Mouse (Mus musculus) midbrain, embryonic 14.5 days (tissue): ENCODE measurements at regions not wholly inside any gene's neighbourhood (a gene's known extent, or its start where the extent isn't known, plus 50 kb on each side); places are given as distances from the start of the nearest gene placed in this dataset.

Experiments
- ATAC-seq: fragments of 200-750 bp; cut with Nextera tagmentation; 2 replicates; pipeline ENCODE4 v1.8.0; 2017; ENCODE audit warnings: moderate number of reproducible peaks, moderate library complexity; ENCODE audit not compliant: low FRiP score, low TSS enrichment
- DNase-seq: peaks from one replicate; pipeline ENCODE4 v3.0.0-alpha.2; 2015
- H3K27ac ChIP-seq: fragments of 300-500 bp; sonication (generic); replicated peaks from 2 replicates; pipeline ENCODE4 v1.5.1; 2014; ENCODE audit warnings: mild to moderate bottlenecking, low read depth, low read length, moderate library complexity
- H3K27me3 ChIP-seq: fragments of 300-500 bp; sonication (generic); 2 replicates; pipeline ENCODE4 v1.6.1; 2014; ENCODE audit warnings: low read length, control low read depth, mixed read lengths; ENCODE audit not compliant: control insufficient read depth, insufficient read depth
- H3K36me3 ChIP-seq: fragments of 300-500 bp; sonication (generic); 2 replicates; pipeline ENCODE4 v1.6.1; 2014; ENCODE audit warnings: low read length, control low read depth; ENCODE audit not compliant: control insufficient read depth, insufficient read depth
- H3K4me1 ChIP-seq: fragments of 300-500 bp; sonication (generic); 2 replicates; pipeline ENCODE4 v1.6.1; 2014; ENCODE audit warnings: mild to moderate bottlenecking, antibody characterized with exemption, low read length, control low read depth; ENCODE audit not compliant: control insufficient read depth, insufficient read depth
- H3K4me2 ChIP-seq: fragments of 300-500 bp; sonication (generic); 2 replicates; pipeline ENCODE4 v1.6.1; 2014; ENCODE audit warnings: mild to moderate bottlenecking, low read length, moderate library complexity
- H3K4me3 ChIP-seq: fragments of 300-500 bp; sonication (generic); replicated peaks from 2 replicates; pipeline ENCODE4 v1.5.1; 2014; ENCODE audit warnings: low read depth, low read length
- H3K9ac ChIP-seq: fragments of 300-500 bp; sonication (generic); replicated peaks from 2 replicates; pipeline ENCODE4 v1.6.1; 2014; ENCODE audit warnings: mild to moderate bottlenecking, low read length, moderate library complexity
- H3K9me3 ChIP-seq: fragments of 300-500 bp; sonication (generic); 2 replicates; pipeline ENCODE4 v1.6.1; 2016; ENCODE audit warnings: low read length, control low read depth, mixed read lengths; ENCODE audit not compliant: control insufficient read depth
- WGBS: fragments of 180-500 bp; shearing (Covaris S2); extraction: QIAGEN DNeasy Blood & Tissue Kit; methylation state at CpG from one replicate; pipeline ENCODE4 v1.1.7; 2014; 5-methylcytosine and 5-hydroxymethylcytosine counted together

DNA sequence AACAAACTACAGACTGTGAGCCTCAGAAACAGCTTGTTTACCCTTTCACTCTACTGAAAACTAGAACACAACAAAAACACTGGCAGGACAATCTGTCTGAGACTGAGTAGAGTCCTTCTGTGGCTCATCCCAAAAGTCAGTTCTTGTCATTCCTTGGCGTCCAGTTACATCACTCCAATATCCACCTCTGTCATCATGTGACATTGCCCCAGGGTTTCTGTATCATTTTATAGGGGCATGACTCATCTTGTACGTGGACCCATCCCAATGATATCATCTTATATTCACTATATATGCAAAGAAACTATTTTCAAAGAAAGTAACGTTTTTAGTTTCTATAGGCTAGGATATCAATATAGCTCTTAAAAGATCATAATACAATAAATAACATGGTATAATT, 152.3 kb downstream of the Dkk2 start:
- no peak overlapping the region for H3K9ac ChIP-seq

DNA sequence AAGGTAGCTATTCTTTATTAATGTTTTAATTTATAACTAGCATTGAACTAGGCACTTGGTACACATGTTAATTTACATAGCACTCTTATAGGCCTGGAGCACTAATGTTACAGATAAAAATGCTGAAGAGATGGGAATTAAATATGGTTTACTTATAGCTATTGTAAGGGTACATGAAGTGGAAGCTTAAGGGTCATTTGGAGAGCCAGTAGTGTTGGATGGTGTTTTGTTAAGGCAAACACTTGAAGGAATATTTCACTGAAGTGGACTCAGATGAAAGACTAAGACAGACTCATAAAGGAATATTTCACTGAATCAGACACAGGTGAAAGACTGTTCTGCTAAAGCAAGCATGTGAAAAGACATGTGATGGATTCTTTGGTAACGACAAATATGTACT, 172.7 kb downstream of the Dkk2 start:
- H3K4me1 ChIP-seq = no peaks in the 10 kb centered on the region
- no peaks in the 10 kb centered on the region for H3K9me3 ChIP-seq
- no peak for ATAC-seq
- no peaks in the 10 kb centered on the region for H3K27me3 ChIP-seq
- no peak overlapping the region for H3K27ac ChIP-seq
- 90% methylated on average over 1 of the region's 1 CpGs for WGBS
- no peak overlapping the region for H3K4me3 ChIP-seq
- H3K4me2 ChIP-seq = no peak overlapping the region
- H3K9ac ChIP-seq = no peak overlapping the region
- H3K36me3 ChIP-seq = no peaks in the 10 kb centered on the region
- DNase-seq = no peak

More for the DNA sequence above, 152.3 kb downstream of the Dkk2 start:
- no peaks in the 10 kb centered on the region for H3K36me3 ChIP-seq
- no peak for DNase-seq
- no peaks in the 10 kb centered on the region for H3K27me3 ChIP-seq
- no peaks in the 10 kb centered on the region for H3K9me3 ChIP-seq
- H3K4me1 ChIP-seq = no peaks in the 10 kb centered on the region
- no peak overlapping the region for H3K4me2 ChIP-seq
- no peak for ATAC-seq
- H3K4me3 ChIP-seq = no peak overlapping the region
- H3K27ac ChIP-seq = no peak overlapping the region
- WGBS = 76% methylated on average over 3 of the region's 3 CpGs

DNA sequence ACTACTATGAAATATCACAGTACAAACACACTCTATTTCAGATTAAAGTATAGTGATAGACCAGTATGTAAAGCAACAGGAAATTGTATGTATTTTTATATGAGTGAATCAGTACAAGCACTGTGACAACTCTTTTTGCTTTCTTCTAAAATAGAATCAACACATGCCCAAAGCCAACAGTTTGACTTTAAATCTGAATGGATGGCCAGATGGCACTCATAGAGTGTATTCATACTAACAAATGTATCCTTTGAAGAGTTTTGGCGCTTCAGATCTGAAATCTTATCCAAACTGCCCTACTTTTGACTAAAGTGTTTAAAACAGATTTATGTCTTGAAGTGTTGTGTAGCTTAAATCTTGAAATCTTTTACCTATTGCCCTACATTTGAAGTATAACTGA, 184.5 kb downstream of the Dkk2 start:
- H3K27ac ChIP-seq = no peak overlapping the region
- no peaks in the 10 kb centered on the region for H3K4me1 ChIP-seq
- WGBS = 84% methylated on average over 1 of the region's 1 CpGs
- H3K4me3 ChIP-seq = no peak overlapping the region
- no peaks in the 10 kb centered on the region for H3K36me3 ChIP-seq
- no peak overlapping the region for H3K4me2 ChIP-seq
- ATAC-seq (no peak), DNase-seq (no peak)
- no peak overlapping the region for H3K9ac ChIP-seq
- H3K27me3 ChIP-seq = no peaks in the 10 kb centered on the region
- no peaks in the 10 kb centered on the region for H3K9me3 ChIP-seq

DNA sequence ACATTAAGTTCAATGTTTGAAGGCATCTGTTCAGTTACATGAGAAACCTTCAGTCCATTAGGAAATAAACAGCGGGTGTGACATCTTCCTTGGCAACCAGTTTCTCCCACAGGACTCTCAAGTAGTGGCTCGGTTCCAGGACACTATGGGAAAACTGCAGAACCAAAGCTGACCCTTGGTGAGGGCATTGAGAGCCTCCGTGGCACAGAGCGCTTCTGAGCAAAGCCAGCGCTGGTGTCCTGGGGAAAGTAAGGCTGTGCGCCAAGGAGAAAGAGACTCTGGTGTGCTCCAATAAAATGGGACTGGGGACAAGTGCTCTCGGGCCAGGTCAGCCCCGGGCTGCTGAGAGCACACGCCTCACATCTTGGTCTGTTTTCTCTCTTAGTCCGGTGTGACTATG, 189.7 kb downstream of the Dkk2 start:
- Histone ChIP-seq H3K4me3 (no peak overlapping the region), H3K4me2 (no peak overlapping the region), H3K9ac (no peak overlapping the region), H3K27ac (no peak overlapping the region), H3K9me3 (no peaks in the 10 kb centered on the region), H3K36me3 (no peaks in the 10 kb centered on the region), H3K4me1 (no peaks in the 10 kb centered on the region), H3K27me3 (no peaks in the 10 kb centered on the region)
- 89% methylated on average over 10 of the region's 10 CpGs for WGBS
- DNase-seq (peak; percentile 9), ATAC-seq (no peak)

DNA sequence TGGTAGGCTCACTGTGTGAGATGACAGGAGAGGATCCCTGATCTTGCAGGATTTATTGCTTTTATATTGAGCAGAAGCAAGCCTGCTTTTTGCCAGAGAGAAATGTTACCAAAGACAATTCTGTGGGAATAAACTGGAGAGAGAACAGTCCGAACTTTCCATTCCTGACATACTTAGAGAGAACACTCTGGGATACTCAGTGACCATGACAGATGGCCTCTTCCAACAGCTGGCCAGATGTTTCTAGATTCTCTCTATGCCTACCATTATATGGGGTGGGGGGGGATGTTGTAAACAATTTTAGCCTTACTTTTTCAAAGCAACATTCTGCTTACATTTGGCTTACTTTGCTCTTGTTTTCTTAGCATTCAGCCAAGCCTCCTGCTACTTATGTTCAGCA, 192.7 kb downstream of the Dkk2 start:
- DNase-seq (no peak), ATAC-seq (no peak)
- H3K36me3 ChIP-seq = no peaks in the 10 kb centered on the region
- no peak overlapping the region for H3K27ac ChIP-seq
- H3K4me1 ChIP-seq = no peaks in the 10 kb centered on the region
- no peak overlapping the region for H3K4me3 ChIP-seq
- H3K4me2 ChIP-seq = no peak overlapping the region
- 86% methylated on average over 1 of the region's 1 CpGs for WGBS
- H3K9ac ChIP-seq = no peak overlapping the region
- no peaks in the 10 kb centered on the region for H3K9me3 ChIP-seq
- H3K27me3 ChIP-seq = no peaks in the 10 kb centered on the region

DNA sequence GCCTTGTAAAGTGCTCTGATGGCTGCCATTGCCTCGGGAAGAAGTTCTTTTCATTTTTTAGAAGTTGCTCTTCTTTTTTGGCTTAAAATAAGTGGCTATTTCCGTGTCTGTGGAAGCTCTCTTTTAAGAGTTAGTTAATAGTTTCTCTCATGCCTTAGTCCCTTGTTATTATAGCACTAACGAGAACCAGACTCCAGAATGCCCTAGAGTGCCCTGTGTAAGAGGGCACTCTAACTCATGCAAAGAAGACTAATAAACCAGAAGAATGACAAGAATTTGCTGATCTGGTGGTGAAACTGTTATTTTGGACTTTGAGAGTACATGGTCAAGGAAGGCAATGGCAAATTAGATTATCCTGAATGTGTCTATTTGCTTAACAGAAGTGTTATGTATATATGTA, 202.6 kb downstream of the Dkk2 start:
- no peaks in the 10 kb centered on the region for H3K27me3 ChIP-seq
- no peaks in the 10 kb centered on the region for H3K36me3 ChIP-seq
- H3K9ac ChIP-seq = no peak overlapping the region
- ATAC-seq = no peak
- no peak overlapping the region for H3K4me2 ChIP-seq
- H3K4me3 ChIP-seq = no peak overlapping the region
- H3K4me1 ChIP-seq = no peaks in the 10 kb centered on the region
- 82% methylated on average over 3 of the region's 3 CpGs for WGBS
- no peak overlapping the region for H3K27ac ChIP-seq
- no peak for DNase-seq
- H3K9me3 ChIP-seq = no peaks in the 10 kb centered on the region

DNA sequence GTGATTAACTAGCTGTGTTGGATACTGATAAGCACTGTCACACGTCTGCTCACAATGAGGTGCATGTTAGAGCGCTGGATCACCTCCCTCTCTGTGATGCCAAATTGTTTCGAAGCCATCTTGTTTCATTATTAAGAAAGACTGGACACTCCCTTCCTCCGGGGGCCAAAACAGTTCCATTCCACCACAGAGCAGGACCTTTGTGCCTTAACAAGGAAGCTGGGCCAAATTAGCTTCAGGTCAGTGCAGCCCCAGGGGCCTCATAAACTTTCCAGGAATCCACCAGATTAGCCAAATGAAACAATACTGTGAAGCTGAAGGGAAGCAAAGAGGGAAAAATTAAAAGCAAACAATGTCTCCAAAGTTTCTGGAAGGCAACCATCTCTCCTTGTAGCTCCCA, 241.9 kb downstream of the Dkk2 start:
- no peak for ATAC-seq

DNA sequence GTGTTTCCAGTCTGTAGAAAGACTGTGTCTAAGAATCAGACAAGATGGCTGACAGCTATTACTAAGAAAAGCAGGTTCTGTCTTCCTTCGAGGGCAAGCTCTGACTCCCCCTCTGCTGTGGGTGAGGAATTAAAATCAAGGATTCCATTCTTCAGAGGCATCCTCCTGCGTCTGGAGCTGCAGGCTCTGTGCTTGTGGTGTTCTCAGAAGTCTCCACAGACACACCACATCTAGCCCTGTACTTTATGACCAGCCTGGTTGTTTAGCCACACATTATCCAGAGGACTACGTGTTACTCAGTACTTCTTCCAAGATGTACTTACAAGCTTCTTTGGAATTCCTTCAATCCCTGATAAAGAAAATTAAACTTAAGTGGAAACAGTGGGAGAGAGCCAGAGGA, 258.5 kb downstream of the Dkk2 start:
- no peak overlapping the region for H3K27ac ChIP-seq

More for the DNA sequence above, 241.9 kb downstream of the Dkk2 start:
- Histone ChIP-seq H3K9ac (no peak overlapping the region), H3K27me3 (no peaks in the 10 kb centered on the region), H3K36me3 (no peaks in the 10 kb centered on the region), H3K4me3 (no peak overlapping the region), H3K27ac (no peak overlapping the region), H3K9me3 (no peaks in the 10 kb centered on the region), H3K4me2 (no peak overlapping the region), H3K4me1 (no peaks in the 10 kb centered on the region)
- WGBS = 85% methylated on average over 4 of the region's 4 CpGs
- no peak for DNase-seq

DNA sequence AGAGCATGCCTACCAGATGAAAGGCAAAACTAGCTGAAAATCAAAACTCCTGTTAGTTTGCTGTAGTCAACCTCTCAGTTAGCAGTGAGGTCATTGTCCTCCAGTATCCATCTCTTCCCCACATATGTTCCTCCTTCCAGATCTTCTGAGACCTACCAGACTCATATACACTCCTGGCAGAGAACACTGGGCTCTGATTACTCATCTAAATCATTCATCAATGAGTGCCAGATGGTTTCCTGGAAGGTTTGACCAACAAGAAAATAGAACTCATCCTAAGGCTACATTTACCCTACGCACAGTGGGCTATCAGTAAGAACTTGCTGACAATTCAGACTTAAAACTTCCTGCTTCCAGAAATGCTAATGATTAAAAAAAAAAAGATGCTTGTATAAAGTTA, 260.8 kb downstream of the Dkk2 start:
- no peak overlapping the region for H3K4me3 ChIP-seq
- no peaks in the 10 kb centered on the region for H3K9me3 ChIP-seq
- H3K27me3 ChIP-seq = no peaks in the 10 kb centered on the region
- no peak for DNase-seq
- no peaks in the 10 kb centered on the region for H3K36me3 ChIP-seq
- H3K4me2 ChIP-seq = no peak overlapping the region
- H3K4me1 ChIP-seq = no peaks in the 10 kb centered on the region
- 82% methylated on average over 1 of the region's 1 CpGs for WGBS
- H3K27ac ChIP-seq = no peak overlapping the region
- no peak overlapping the region for H3K9ac ChIP-seq
- no peak for ATAC-seq

More for the DNA sequence above, 258.5 kb downstream of the Dkk2 start:
- no peak for DNase-seq
- H3K4me2 ChIP-seq = no peak overlapping the region
- H3K9ac ChIP-seq = no peak overlapping the region
- WGBS = 56% methylated on average over 3 of the region's 3 CpGs
- H3K27me3 ChIP-seq = no peaks in the 10 kb centered on the region
- no peaks in the 10 kb centered on the region for H3K9me3 ChIP-seq
- H3K4me1 ChIP-seq = no peaks in the 10 kb centered on the region
- no peaks in the 10 kb centered on the region for H3K36me3 ChIP-seq
- H3K4me3 ChIP-seq = no peak overlapping the region
- no peak for ATAC-seq
